Mouse (Mus musculus) intestine, embryonic 16.5 days (tissue): ENCODE measurements at regions not wholly inside any gene's neighbourhood (a gene's known extent, or its start where the extent isn't known, plus 50 kb on each side); places are given as distances from the start of the nearest gene placed in this dataset.

Experiments
- ATAC-seq: fragments of 200-750 bp; cut with Nextera tagmentation; 2 replicates; pipeline ENCODE4 v1.8.0; 2017; ENCODE audit warnings: moderate TSS enrichment, moderate library complexity
- H3K27ac ChIP-seq: fragments of 300-500 bp; sonication (generic); 2 replicates; pipeline ENCODE4 v1.5.1; 2014; ENCODE audit warnings: mild to moderate bottlenecking, low read length
- H3K27me3 ChIP-seq: fragments of 300-500 bp; sonication (generic); replicated peaks from 2 replicates; pipeline ENCODE4 v1.6.1; 2014; ENCODE audit warnings: low read length, control low read depth, mixed read lengths; ENCODE audit not compliant: control insufficient read depth, insufficient read depth
- H3K36me3 ChIP-seq: fragments of 300-500 bp; sonication (generic); 2 replicates; pipeline ENCODE4 v1.6.1; 2014; ENCODE audit warnings: low read length, control low read depth; ENCODE audit not compliant: control insufficient read depth, insufficient read depth
- H3K4me1 ChIP-seq: fragments of 300-500 bp; sonication (generic); 2 replicates; pipeline ENCODE4 v1.6.1; 2014; ENCODE audit warnings: low read length, control low read depth, mixed read lengths; ENCODE audit not compliant: control insufficient read depth, insufficient read depth
- H3K4me2 ChIP-seq: fragments of 300-500 bp; sonication (generic); 2 replicates; pipeline ENCODE4 v1.6.1; 2014; ENCODE audit warnings: low read depth, low read length, control low read depth
- H3K4me3 ChIP-seq: fragments of 300-500 bp; sonication (generic); 2 replicates; pipeline ENCODE4 v1.5.1; 2014; ENCODE audit warnings: mild to moderate bottlenecking, low read length
- H3K9ac ChIP-seq: fragments of 300-500 bp; sonication (generic); 2 replicates; pipeline ENCODE4 v1.6.1; 2014; ENCODE audit warnings: low read depth, low read length
- H3K9me3 ChIP-seq: fragments of 300-500 bp; sonication (generic); 2 replicates; pipeline ENCODE4 v1.6.1; 2016; ENCODE audit warnings: low read length, control low read depth; ENCODE audit not compliant: control insufficient read depth
- WGBS: fragments of 180-500 bp; shearing (Covaris S2); extraction: QIAGEN DNeasy Blood & Tissue Kit; methylation state at CpG from one replicate; pipeline ENCODE4 v1.1.7; 2014; 5-methylcytosine and 5-hydroxymethylcytosine counted together

GRCm38 (mm10) chr6:52473042-52473589 is 159.8 kb downstream of the Evx1 start:
- no peak for ATAC-seq

GRCm38 (mm10) chr6:52473924-52474323 is 160.6 kb downstream of the Evx1 start:
- Histone ChIP-seq H3K9me3 (no peaks in the 10 kb centered on the region), H3K27ac (no peak overlapping the region), H3K36me3 (no peaks in the 10 kb centered on the region), H3K4me2 (no peak overlapping the region), H3K4me1 (peaks cover 12% of the 10 kb centered on the region), H3K4me3 (no peak overlapping the region), H3K27me3 (peaks cover 12% of the 10 kb centered on the region; the same call in 1 of the 2 replicates), H3K9ac (no peak overlapping the region)
- 27% methylated on average over 11 of the region's 11 CpGs for WGBS
- no peak for ATAC-seq

More at GRCm38 (mm10) chr6:52473042-52473589, 159.8 kb downstream of the Evx1 start:
- H3K27me3 ChIP-seq, result peaks cover 7% of the 10 kb centered on the region; the same call in 1 of the 2 replicates
- H3K9me3 ChIP-seq, result no peaks in the 10 kb centered on the region
- no peak overlapping the region for H3K4me3 ChIP-seq
- no peaks in the 10 kb centered on the region for H3K36me3 ChIP-seq
- no peak overlapping the region for H3K27ac ChIP-seq
- WGBS, result 78% methylated on average over 12 of the region's 12 CpGs
- H3K4me2 ChIP-seq, result no peak overlapping the region
- peaks cover 4% of the 10 kb centered on the region; the same call in 1 of the 2 replicates for H3K4me1 ChIP-seq
- no peak overlapping the region for H3K9ac ChIP-seq

GRCm38 (mm10) chr6:52475676-52476075 is 162.4 kb downstream of the Evx1 start:
- H3K4me2 ChIP-seq, result no peak overlapping the region
- H3K36me3 ChIP-seq, result no peaks in the 10 kb centered on the region
- H3K27ac ChIP-seq, result no peak overlapping the region
- no peak for ATAC-seq
- no peak overlapping the region for H3K4me3 ChIP-seq
- no peak overlapping the region for H3K9ac ChIP-seq
- no peaks in the 10 kb centered on the region for H3K9me3 ChIP-seq
- peaks cover 17% of the 10 kb centered on the region for H3K4me1 ChIP-seq
- H3K27me3 ChIP-seq, result peaks cover 12% of the 10 kb centered on the region; the same call in 1 of the 2 replicates
- 87% methylated on average over 8 of the region's 8 CpGs for WGBS

DNA sequence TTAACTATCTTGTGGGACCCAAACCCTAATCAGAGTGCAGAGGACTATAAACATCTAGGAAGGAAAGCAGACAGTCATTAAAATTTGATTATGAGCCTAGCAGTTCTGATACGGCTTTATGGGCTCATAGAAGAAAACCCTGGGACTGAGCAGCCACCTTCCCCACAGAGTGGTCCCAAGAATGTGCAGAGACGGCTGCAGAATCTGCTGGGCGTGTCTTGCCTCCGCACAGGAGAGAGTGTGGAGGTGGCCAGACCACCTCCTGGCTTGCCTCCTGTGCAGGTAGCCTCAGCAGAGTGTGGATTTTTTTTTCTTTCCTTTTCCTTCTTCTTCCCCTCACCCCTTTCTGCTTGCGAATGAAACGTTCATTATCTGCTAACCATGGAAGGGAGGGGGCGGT is 163.3 kb downstream of the Hibadh start:
- 53% methylated on average over 7 of the region's 7 CpGs for WGBS
- Histone ChIP-seq H3K27me3 (peaks cover 12% of the 10 kb centered on the region; the same call in 1 of the 2 replicates), H3K4me2 (no peak overlapping the region), H3K4me1 (peaks cover 20% of the 10 kb centered on the region), H3K9ac (no peak overlapping the region), H3K9me3 (no peaks in the 10 kb centered on the region), H3K36me3 (no peaks in the 10 kb centered on the region), H3K27ac (no peak overlapping the region), H3K4me3 (no peak overlapping the region)
- no peak for ATAC-seq

DNA sequence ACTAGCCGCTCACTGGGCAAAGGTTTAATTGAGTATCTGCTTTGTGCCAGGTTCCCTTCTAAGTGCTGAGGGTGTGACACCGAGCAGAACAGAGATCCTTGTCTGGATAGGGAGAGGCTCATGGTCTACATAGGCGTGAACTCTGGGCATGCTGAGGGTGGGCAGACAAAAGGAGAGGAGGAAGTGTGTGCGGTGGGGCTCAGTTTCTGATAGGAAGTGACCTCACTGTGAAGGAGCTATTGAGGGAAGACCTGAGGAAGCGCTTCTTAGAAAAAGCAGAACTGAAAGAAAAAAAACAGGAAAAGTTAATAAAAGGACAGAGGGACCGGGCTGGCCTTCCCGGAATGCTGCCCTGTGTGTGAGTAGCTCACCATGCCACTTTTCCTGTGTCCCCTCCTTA is 162.8 kb downstream of the Hibadh start:
- H3K4me3 ChIP-seq, result no peak overlapping the region
- peaks cover 12% of the 10 kb centered on the region; the same call in 1 of the 2 replicates for H3K27me3 ChIP-seq
- H3K4me1 ChIP-seq, result peaks cover 21% of the 10 kb centered on the region
- no peaks in the 10 kb centered on the region for H3K9me3 ChIP-seq
- peak; percentile 36; the same call in 1 of the 2 replicates for ATAC-seq
- H3K9ac ChIP-seq, result no peak overlapping the region
- no peak overlapping the region for H3K4me2 ChIP-seq
- WGBS, result 64% methylated on average over 7 of the region's 7 CpGs
- H3K36me3 ChIP-seq, result no peaks in the 10 kb centered on the region
- H3K27ac ChIP-seq, result no peak overlapping the region

- Histone ChIP-seq H3K9ac (no peak overlapping the region), H3K27ac (peak overlapping the region; percentile 10; the same call in 1 of the 2 replicates), H3K9me3 (no peaks in the 10 kb centered on the region), H3K4me3 (no peak overlapping the region), H3K27me3 (peaks cover 12% of the 10 kb centered on the region; the same call in 1 of the 2 replicates), H3K36me3 (no peaks in the 10 kb centered on the region), H3K4me2 (no peak overlapping the region), H3K4me1 (peaks cover 21% of the 10 kb centered on the region)
- WGBS, result 82% methylated on average over 2 of the region's 2 CpGs
- no peak for ATAC-seq
These were observed 161.6 kb downstream of the Hibadh start for GRCm38 (mm10) chr6:52478624-52479023.

- WGBS, result 25% methylated on average over 12 of the region's 12 CpGs
- H3K4me2 ChIP-seq, result 0 out of 2 replicates have a peak overlapping the region, but pooled peaks have one; percentile 14
- no peak for ATAC-seq
These were observed 161.0 kb downstream of the Hibadh start for GRCm38 (mm10) chr6:52479200-52479599.

DNA sequence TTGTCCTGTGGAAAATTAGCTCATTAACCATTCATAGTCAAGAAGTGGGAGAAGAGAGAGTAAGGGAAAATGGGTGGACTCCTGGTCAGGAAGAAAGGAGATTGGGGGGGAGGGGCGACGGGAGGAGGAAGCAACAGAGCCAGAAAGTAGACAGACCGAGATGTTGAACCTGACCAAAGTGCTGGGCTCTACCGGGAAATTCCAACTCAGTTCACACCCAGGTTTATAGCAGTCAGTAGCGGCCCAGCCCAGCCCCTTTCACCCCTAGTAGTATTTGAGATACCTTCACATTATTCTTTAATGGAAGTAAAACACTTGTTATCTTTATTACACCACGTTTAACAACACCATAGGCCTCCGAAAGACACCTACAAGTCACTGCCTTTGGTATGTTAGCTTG is 158.2 kb downstream of the Hibadh start:
- H3K9ac ChIP-seq, result no peak overlapping the region
- H3K27me3 ChIP-seq, result peaks cover 5% of the 10 kb centered on the region; the same call in 1 of the 2 replicates
- peaks cover 29% of the 10 kb centered on the region for H3K4me1 ChIP-seq
- H3K9me3 ChIP-seq, result no peaks in the 10 kb centered on the region
- no peak overlapping the region for H3K4me3 ChIP-seq
- H3K27ac ChIP-seq, result no peak overlapping the region
- 41% methylated on average over 7 of the region's 7 CpGs for WGBS
- peak; percentile 86 for ATAC-seq
- H3K4me2 ChIP-seq, result no peak overlapping the region
- no peaks in the 10 kb centered on the region for H3K36me3 ChIP-seq

More at GRCm38 (mm10) chr6:52479200-52479599, 161.0 kb downstream of the Hibadh start:
- Histone ChIP-seq H3K4me1 (peaks cover 21% of the 10 kb centered on the region), H3K36me3 (no peaks in the 10 kb centered on the region), H3K9ac (no peak overlapping the region), H3K9me3 (no peaks in the 10 kb centered on the region), H3K27ac (peak overlapping the region; percentile 10; the same call in 1 of the 2 replicates), H3K4me3 (no peak overlapping the region), H3K27me3 (peaks cover 12% of the 10 kb centered on the region; the same call in 1 of the 2 replicates)

GRCm38 (mm10) chr6:52486146-52486545 is 154.0 kb downstream of the Hibadh start:
- Histone ChIP-seq H3K4me1 (peaks cover 17% of the 10 kb centered on the region), H3K36me3 (no peaks in the 10 kb centered on the region), H3K4me3 (no peak overlapping the region), H3K9me3 (no peaks in the 10 kb centered on the region), H3K27ac (peak overlapping the region; percentile 72), H3K9ac (peak overlapping the region; percentile 13; the same call in 1 of the 2 replicates), H3K27me3 (0 out of 2 replicates have a peak, but pooled peaks cover 3% of the 10 kb centered on the region), H3K4me2 (peak overlapping the region; percentile 18; the same call in 1 of the 2 replicates)
- WGBS, result 64% methylated on average over 9 of the region's 9 CpGs
- peak; percentile 7; the same call in 1 of the 2 replicates for ATAC-seq
